Mouse (Mus musculus): Measurements from ENCODE around the gene Pum1. TPM values are rescaled to one million over a fixed set of nuclear protein-coding genes. Genes with fewer than 3 reads are reported as not detected.

Pum1 gene
- polyA plus RNA-seq, 1 experiment = 26.2 TPM

DNA sequence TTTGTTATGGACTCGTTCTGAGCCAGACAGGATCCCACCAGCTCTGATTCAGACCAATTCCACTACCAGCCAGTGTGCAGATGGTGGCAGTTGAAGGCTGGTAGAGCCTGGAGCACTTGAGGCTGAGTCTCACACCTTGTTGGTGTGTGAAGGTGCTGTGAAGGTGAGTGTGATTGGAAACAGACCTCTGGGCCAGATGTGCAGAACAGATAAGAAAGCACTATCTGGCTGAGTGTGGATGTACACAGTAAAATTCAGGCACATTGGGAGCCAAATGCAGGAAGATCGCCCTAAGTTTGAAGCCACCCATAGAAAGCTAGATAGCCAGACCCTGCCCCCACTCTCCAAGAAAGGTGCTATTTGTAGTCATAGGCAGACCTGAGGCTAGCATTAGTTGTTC is 103.3 kb downstream of the Pum1 start:
- peaks cover 90% of the 10 kb centered on the region for H3K36me3 ChIP-seq (ENCODE audit: control insufficient read depth, insufficient read depth)
- peaks cover 1% of the 10 kb centered on the region for H3K79me3 ChIP-seq (ENCODE audit: low read depth)
- no peak overlapping the region for H3ac ChIP-seq (ENCODE audit: control insufficient read depth, insufficient read length, low read depth)
- peaks cover 17% of the 10 kb centered on the region for H3K79me2 ChIP-seq (ENCODE audit: control insufficient read depth, insufficient read depth)
- TF ChIP-seq USF1 (IDR thresholded peaks at IDR 0.05; ENCODE audit: low read depth) (no peak), FOSL1 (IDR thresholded peaks at IDR 0.05; ENCODE audit: insufficient read depth, low read length, poor library complexity, severe bottlenecking) (no peak), MYOD1 (IDR thresholded peaks at IDR 0.05; ENCODE audit: control insufficient read depth, insufficient read length, low read depth) (no peak), CEBPB (IDR thresholded peaks at IDR 0.05; ENCODE audit: low read depth) (no peak), CTCF (IDR thresholded peaks at IDR 0.05; ENCODE audit: control insufficient read depth, insufficient read depth, insufficient read length) (no peak), MAX (IDR thresholded peaks at IDR 0.05) (no peak), MYOG (IDR thresholded peaks at IDR 0.05; ENCODE audit: control insufficient read depth, extremely low read depth, insufficient read length) (no peak)
- no peaks in the 10 kb centered on the region for H3K27me3 ChIP-seq (ENCODE audit: control insufficient read depth, insufficient read depth, insufficient read length)
- no peak overlapping the region for H3K4me3 ChIP-seq (ENCODE audit: insufficient read depth, poor library complexity, severe bottlenecking)

DNA sequence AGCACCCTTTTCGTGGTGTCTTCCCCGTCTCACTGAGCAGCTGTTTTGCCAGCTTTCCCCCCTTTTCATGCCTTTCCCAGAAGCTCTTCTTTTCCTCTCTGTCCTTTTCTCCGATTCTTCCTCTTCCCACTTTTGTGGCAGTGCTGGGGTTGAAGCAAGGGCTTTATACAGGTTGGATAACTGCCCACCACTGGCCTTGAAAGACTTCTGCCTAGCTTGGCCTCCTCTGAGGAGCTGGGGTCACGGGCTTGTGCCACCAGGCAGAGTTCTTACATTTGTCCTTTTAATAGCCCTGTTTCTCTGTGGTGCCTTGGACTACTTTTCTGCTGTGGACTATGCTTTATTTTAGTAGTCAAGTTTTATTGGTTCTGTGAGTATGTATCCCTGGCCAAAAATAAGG is 103.8 kb downstream of the Pum1 start:
- peaks cover 90% of the 10 kb centered on the region for H3K36me3 ChIP-seq (ENCODE audit: control insufficient read depth, insufficient read depth)
- no peaks in the 10 kb centered on the region for H3K27me3 ChIP-seq (ENCODE audit: control insufficient read depth, insufficient read depth, insufficient read length)
- H3K4me3 ChIP-seq (ENCODE audit: insufficient read depth, poor library complexity, severe bottlenecking) = no peak overlapping the region
- no peak overlapping the region for H3ac ChIP-seq (ENCODE audit: control insufficient read depth, insufficient read length, low read depth)
- peaks cover 17% of the 10 kb centered on the region for H3K79me2 ChIP-seq (ENCODE audit: control insufficient read depth, insufficient read depth)
- peaks cover 1% of the 10 kb centered on the region for H3K79me3 ChIP-seq (ENCODE audit: low read depth)
- TF ChIP-seq MAX (IDR thresholded peaks at IDR 0.05) (no peak), MYOD1 (IDR thresholded peaks at IDR 0.05; ENCODE audit: control insufficient read depth, insufficient read length, low read depth) (no peak), CTCF (IDR thresholded peaks at IDR 0.05; ENCODE audit: control insufficient read depth, insufficient read depth, insufficient read length) (no peak), CEBPB (IDR thresholded peaks at IDR 0.05; ENCODE audit: low read depth) (no peak), USF1 (IDR thresholded peaks at IDR 0.05; ENCODE audit: low read depth) (no peak), FOSL1 (IDR thresholded peaks at IDR 0.05; ENCODE audit: insufficient read depth, low read length, poor library complexity, severe bottlenecking) (no peak), MYOG (IDR thresholded peaks at IDR 0.05; ENCODE audit: control insufficient read depth, extremely low read depth, insufficient read length) (no peak)

DNA sequence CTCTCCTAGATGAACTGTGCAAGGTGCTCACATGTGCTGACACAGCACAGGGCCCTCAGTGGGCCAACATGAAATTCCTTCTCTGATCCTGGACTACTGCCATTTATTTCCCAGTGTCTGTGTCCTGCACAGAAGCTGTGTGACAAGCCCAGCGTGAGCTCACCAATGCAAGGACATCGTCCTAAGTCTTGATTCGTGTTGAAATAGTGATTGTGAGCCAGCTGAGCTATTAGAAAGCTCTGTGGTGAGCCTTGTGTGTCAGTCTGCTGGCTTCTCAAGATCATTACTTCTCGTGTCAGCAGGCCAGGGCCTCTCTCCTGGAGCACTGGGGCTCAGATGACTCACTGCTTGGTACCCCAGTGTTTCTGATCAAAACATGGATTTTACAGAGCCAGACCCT is 110.8 kb downstream of the Pum1 start:
- Histone ChIP-seq H3K27me3 (ENCODE audit: control insufficient read depth, insufficient read depth, insufficient read length) (no peaks in the 10 kb centered on the region), H3ac (ENCODE audit: control insufficient read depth, insufficient read length, low read depth) (no peak overlapping the region), H3K4me3 (ENCODE audit: insufficient read depth, poor library complexity, severe bottlenecking) (no peak overlapping the region), H3K36me3 (ENCODE audit: control insufficient read depth, insufficient read depth) (peaks cover 72% of the 10 kb centered on the region), H3K79me2 (ENCODE audit: control insufficient read depth, insufficient read depth) (no peaks in the 10 kb centered on the region), H3K79me3 (ENCODE audit: low read depth) (peaks cover 2% of the 10 kb centered on the region)
- TF ChIP-seq MYOD1 (IDR thresholded peaks at IDR 0.05; ENCODE audit: control insufficient read depth, insufficient read length, low read depth) (no peak), USF1 (IDR thresholded peaks at IDR 0.05; ENCODE audit: low read depth) (no peak), MYOG (IDR thresholded peaks at IDR 0.05; ENCODE audit: control insufficient read depth, extremely low read depth, insufficient read length) (no peak), CTCF (IDR thresholded peaks at IDR 0.05; ENCODE audit: control insufficient read depth, insufficient read depth, insufficient read length) (no peak), FOSL1 (IDR thresholded peaks at IDR 0.05; ENCODE audit: insufficient read depth, low read length, poor library complexity, severe bottlenecking) (no peak), MAX (IDR thresholded peaks at IDR 0.05) (no peak), CEBPB (IDR thresholded peaks at IDR 0.05; ENCODE audit: low read depth) (no peak)

- no peaks in the 10 kb centered on the region for H3K79me2 ChIP-seq (ENCODE audit: control insufficient read depth, insufficient read depth)
- no peak overlapping the region for H3K4me3 ChIP-seq (ENCODE audit: insufficient read depth, poor library complexity, severe bottlenecking)
- TF ChIP-seq FOSL1 (IDR thresholded peaks at IDR 0.05; ENCODE audit: insufficient read depth, low read length, poor library complexity, severe bottlenecking) = no peak
- no peak for TF ChIP-seq MYOG (IDR thresholded peaks at IDR 0.05; ENCODE audit: control insufficient read depth, extremely low read depth, insufficient read length)
- TF ChIP-seq USF1 (IDR thresholded peaks at IDR 0.05; ENCODE audit: low read depth) = no peak
- TF ChIP-seq CTCF (IDR thresholded peaks at IDR 0.05; ENCODE audit: control insufficient read depth, insufficient read depth, insufficient read length) = no peak
- TF ChIP-seq MAX (IDR thresholded peaks at IDR 0.05) = no peak
- no peak for TF ChIP-seq MYOD1 (IDR thresholded peaks at IDR 0.05; ENCODE audit: control insufficient read depth, insufficient read length, low read depth)
- H3K36me3 ChIP-seq (ENCODE audit: control insufficient read depth, insufficient read depth) = peaks cover 73% of the 10 kb centered on the region
- no peak overlapping the region for H3ac ChIP-seq (ENCODE audit: control insufficient read depth, insufficient read length, low read depth)
- H3K27me3 ChIP-seq (ENCODE audit: control insufficient read depth, insufficient read depth, insufficient read length) = no peaks in the 10 kb centered on the region
- H3K79me3 ChIP-seq (ENCODE audit: low read depth) = peaks cover 2% of the 10 kb centered on the region
These were observed 111.7 kb downstream of the Pum1 start for GRCm38 (mm10) chr4:130774822-130775221.

GRCm38 (mm10) chr4:130777647-130778046 is 114.5 kb downstream of the Pum1 start:
- Histone ChIP-seq H3K36me3 (ENCODE audit: control insufficient read depth, insufficient read depth) (peaks cover 70% of the 10 kb centered on the region), H3K4me3 (ENCODE audit: insufficient read depth, poor library complexity, severe bottlenecking) (no peak overlapping the region)
- TF ChIP-seq MYOG (IDR thresholded peaks at IDR 0.05; ENCODE audit: control insufficient read depth, extremely low read depth, insufficient read length) (no peak), USF1 (IDR thresholded peaks at IDR 0.05; ENCODE audit: low read depth) (no peak), CTCF (IDR thresholded peaks at IDR 0.05; ENCODE audit: control insufficient read depth, insufficient read depth, insufficient read length) (no peak), MAX (IDR thresholded peaks at IDR 0.05) (no peak), FOSL1 (IDR thresholded peaks at IDR 0.05; ENCODE audit: insufficient read depth, low read length, poor library complexity, severe bottlenecking) (no peak), CEBPB (IDR thresholded peaks at IDR 0.05; ENCODE audit: low read depth) (no peak), MYOD1 (IDR thresholded peaks at IDR 0.05; ENCODE audit: control insufficient read depth, insufficient read length, low read depth) (no peak)

GRCm38 (mm10) chr4:130779037-130779436 is 115.9 kb downstream of the Pum1 start:
- H3K79me3 ChIP-seq (ENCODE audit: low read depth) = peaks cover 2% of the 10 kb centered on the region
- H3K36me3 ChIP-seq (ENCODE audit: control insufficient read depth, insufficient read depth) = peaks cover 56% of the 10 kb centered on the region
- TF ChIP-seq MYOD1 (IDR thresholded peaks at IDR 0.05; ENCODE audit: control insufficient read depth, insufficient read length, low read depth) (no peak), FOSL1 (IDR thresholded peaks at IDR 0.05; ENCODE audit: insufficient read depth, low read length, poor library complexity, severe bottlenecking) (no peak), CEBPB (IDR thresholded peaks at IDR 0.05; ENCODE audit: low read depth) (no peak), MYOG (IDR thresholded peaks at IDR 0.05; ENCODE audit: control insufficient read depth, extremely low read depth, insufficient read length) (no peak), CTCF (IDR thresholded peaks at IDR 0.05; ENCODE audit: control insufficient read depth, insufficient read depth, insufficient read length) (no peak), MAX (IDR thresholded peaks at IDR 0.05) (no peak), USF1 (IDR thresholded peaks at IDR 0.05; ENCODE audit: low read depth) (no peak)
- no peaks in the 10 kb centered on the region for H3K79me2 ChIP-seq (ENCODE audit: control insufficient read depth, insufficient read depth)
- no peak overlapping the region for H3ac ChIP-seq (ENCODE audit: control insufficient read depth, insufficient read length, low read depth)
- H3K4me3 ChIP-seq (ENCODE audit: insufficient read depth, poor library complexity, severe bottlenecking) = no peak overlapping the region
- H3K27me3 ChIP-seq (ENCODE audit: control insufficient read depth, insufficient read depth, insufficient read length) = no peaks in the 10 kb centered on the region

More at GRCm38 (mm10) chr4:130777647-130778046, 114.5 kb downstream of the Pum1 start:
- H3K27me3 ChIP-seq (ENCODE audit: control insufficient read depth, insufficient read depth, insufficient read length) = no peaks in the 10 kb centered on the region
- no peak overlapping the region for H3ac ChIP-seq (ENCODE audit: control insufficient read depth, insufficient read length, low read depth)
- H3K79me3 ChIP-seq (ENCODE audit: low read depth) = peaks cover 2% of the 10 kb centered on the region
- H3K79me2 ChIP-seq (ENCODE audit: control insufficient read depth, insufficient read depth) = no peaks in the 10 kb centered on the region

Data from C2C12 (cell line).